Mouse (Mus musculus) 3T3-L1 (cell line): Measurements from ENCODE around the gene Il1rl2.

Source experiments
- DNase-seq: peaks from one replicate; pipeline ENCODE4 v3.0.0-alpha.2; 2015; ENCODE audit warnings: low read depth, low spot score

Gene Il1rl2

GRCm38 (mm10) chr1:40324955-40325702 is 719 bp downstream of the Il1rl2 start:
- DNase-seq: peak; percentile 50

GRCm38 (mm10) chr1:40325711-40326327 is 1.4 kb downstream of the Il1rl2 start:
- no peak for DNase-seq

- no peak for DNase-seq
These were observed 3.2 kb downstream of the Il1rl2 start for GRCm38 (mm10) chr1:40327604-40328003.

- DNase-seq: no peak
These were observed 5.1 kb downstream of the Il1rl2 start for GRCm38 (mm10) chr1:40329526-40329925.

GRCm38 (mm10) chr1:40330181-40330580 is 5.8 kb downstream of the Il1rl2 start:
- DNase-seq: no peak

- DNase-seq: peak; percentile 57
These were observed 14.9 kb downstream of the Il1rl2 start for GRCm38 (mm10) chr1:40339346-40339745.

- no peak for DNase-seq
These were observed 15.7 kb downstream of the Il1rl2 start for GRCm38 (mm10) chr1:40340102-40340501.

GRCm38 (mm10) chr1:40352158-40352903 is 27.9 kb downstream of the Il1rl2 start:
- peak; percentile 9 for DNase-seq

- DNase-seq: no peak
These were observed 28.5 kb downstream of the Il1rl2 start for GRCm38 (mm10) chr1:40352904-40353286.

- DNase-seq: no peak
These were observed 30.3 kb downstream of the Il1rl2 start for GRCm38 (mm10) chr1:40354665-40355064.

GRCm38 (mm10) chr1:40355431-40355843 is 31.0 kb downstream of the Il1rl2 start:
- DNase-seq: no peak

GRCm38 (mm10) chr1:40355904-40356521 is 31.6 kb downstream of the Il1rl2 start:
- DNase-seq: no peak

GRCm38 (mm10) chr1:40357921-40358320 is 33.5 kb downstream of the Il1rl2 start:
- no peak for DNase-seq

GRCm38 (mm10) chr1:40358351-40358750 is 33.9 kb downstream of the Il1rl2 start:
- no peak for DNase-seq

- peak; percentile 89 for DNase-seq
These were observed 34.4 kb downstream of the Il1rl2 start for GRCm38 (mm10) chr1:40358771-40359181.

- peak; percentile 69 for DNase-seq
These were observed 35.3 kb downstream of the Il1rl2 start for GRCm38 (mm10) chr1:40359731-40360130.

- DNase-seq: no peak
These were observed 36.6 kb downstream of the Il1rl2 start for GRCm38 (mm10) chr1:40360969-40361368.

- no peak for DNase-seq
These were observed 37.2 kb downstream of the Il1rl2 start for GRCm38 (mm10) chr1:40361596-40361995.

- no peak for DNase-seq
These were observed 38.4 kb downstream of the Il1rl2 start for GRCm38 (mm10) chr1:40362784-40363183.

GRCm38 (mm10) chr1:40372951-40373350 is 48.5 kb downstream of the Il1rl2 start:
- peak; percentile 71 for DNase-seq

GRCm38 (mm10) chr1:40375148-40375547 is 50.7 kb downstream of the Il1rl2 start:
- no peak for DNase-seq

GRCm38 (mm10) chr1:40376745-40377144 is 52.3 kb downstream of the Il1rl2 start:
- DNase-seq: no peak
